Mouse (Mus musculus): ENCODE results near the gene Sap30.

DNA sequence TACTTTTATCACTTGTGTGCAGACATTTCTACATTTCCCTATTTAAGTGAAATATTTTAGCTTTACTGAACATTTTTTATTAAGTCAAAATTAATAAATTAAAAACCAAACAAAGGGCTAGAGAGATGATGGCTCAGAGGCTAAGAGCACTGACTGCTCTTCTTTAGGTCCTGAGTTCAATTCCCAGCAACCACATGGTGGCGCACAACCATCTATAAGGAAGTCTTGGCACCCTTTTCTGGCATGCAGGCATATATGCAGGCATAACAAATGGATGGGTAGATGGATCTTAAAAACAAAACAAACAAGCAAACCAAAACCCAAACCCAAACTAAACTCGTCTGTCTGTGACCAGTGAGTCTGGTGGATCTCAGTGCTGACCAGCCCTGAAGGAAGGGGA, 44.6 kb upstream of the Sap30 start:
- TF ChIP-seq EP300 (IDR thresholded peaks at IDR 0.05; ENCODE audit: insufficient read depth, low read depth, low read length) (no peak), POLR2A (IDR thresholded peaks at IDR 0.05; ENCODE audit: insufficient read depth, low read length) (no peak), CTCF (IDR thresholded peaks at IDR 0.05; ENCODE audit: low read depth, low read length) (no peak)

Measured in ES-Bruce4 (cell line).